Mouse (Mus musculus): Measurements from ENCODE around the gene Mettl23. TPM values are rescaled to one million over a fixed set of nuclear protein-coding genes. Genes with fewer than 3 reads are reported as not detected.
A peak's percentile ranks its signal among the peaks of the same experiment; 100 is the strongest.

The Mettl23 gene
- polyA plus RNA-seq, 1 experiment: 34.0 TPM

DNA sequence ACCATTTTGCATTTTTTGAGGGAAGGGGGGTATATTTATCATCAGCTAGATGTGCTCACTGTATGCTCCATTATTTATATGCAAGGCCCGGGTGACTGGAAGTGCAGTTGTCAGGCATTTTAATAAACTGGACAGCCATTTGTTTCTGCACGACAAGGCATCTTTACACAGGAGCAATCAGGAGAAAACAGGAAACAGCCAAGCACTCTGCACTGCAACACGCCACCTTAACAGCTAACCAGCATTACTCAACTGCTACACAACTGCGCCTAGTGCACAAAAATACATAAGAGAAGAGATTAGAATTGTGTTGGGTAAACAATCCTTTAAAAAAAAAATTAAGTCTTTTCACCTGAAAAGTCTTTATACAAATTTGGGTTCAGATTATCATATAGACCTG is 7.0 kb downstream of the Mettl23 start:
- peaks cover 44% of the 10 kb centered on the region for H3K36me3 ChIP-seq (ENCODE audit: control insufficient read depth, insufficient read depth)
- H3K27me3 ChIP-seq (ENCODE audit: control insufficient read depth, insufficient read depth, insufficient read length): no peaks in the 10 kb centered on the region
- peaks cover 50% of the 10 kb centered on the region for H3K79me2 ChIP-seq (ENCODE audit: control insufficient read depth, insufficient read depth)
- peak overlapping the region; percentile 92 for H3K4me2 ChIP-seq (ENCODE audit: low read depth)
- H3ac ChIP-seq (ENCODE audit: control insufficient read depth, insufficient read length): no peak overlapping the region
- no peak for TF ChIP-seq USF1 (IDR thresholded peaks at IDR 0.05; ENCODE audit: low read depth)
- TF ChIP-seq POLR2AphosphoS2 (IDR thresholded peaks at IDR 0.05; ENCODE audit: insufficient read length, low read depth): peak; percentile 22
- peak overlapping the region; percentile 97 for H3K4me3 ChIP-seq

DNA sequence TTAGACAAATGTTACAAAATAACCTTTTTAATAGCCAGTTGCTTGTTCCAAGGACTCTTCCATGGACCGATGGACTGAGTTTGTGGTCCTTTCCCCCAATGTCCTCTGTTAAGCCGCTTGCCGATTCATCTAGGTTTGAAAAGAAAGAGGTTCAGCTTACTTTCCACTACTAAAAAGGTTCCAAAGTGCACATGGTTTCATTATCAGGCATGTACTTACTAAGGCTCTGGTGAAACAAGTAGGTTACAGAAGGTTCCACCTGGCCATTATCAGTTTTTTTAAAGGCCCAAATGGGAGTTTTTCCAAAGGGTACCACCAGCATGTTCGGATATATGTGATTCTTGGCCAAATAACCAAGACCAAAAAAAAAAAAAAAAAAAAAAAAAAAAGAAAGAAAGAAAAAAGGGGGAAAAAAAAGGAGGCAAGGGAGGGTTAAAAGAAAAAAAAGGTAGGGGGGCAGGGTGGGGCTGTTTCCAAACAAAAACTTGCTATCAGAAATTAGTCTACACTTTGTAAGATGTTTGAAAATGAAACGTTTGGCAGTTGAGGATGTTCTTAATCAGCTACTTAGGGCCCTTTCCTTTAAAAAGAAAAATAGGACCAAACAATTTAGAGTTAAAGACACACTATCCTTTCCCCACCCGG is 7.9 kb downstream of the Mettl23 start:
- peak overlapping the region; percentile 97 for H3K4me3 ChIP-seq
- no peak for TF ChIP-seq MYOD1 (IDR thresholded peaks at IDR 0.05; ENCODE audit: control insufficient read depth in 1 of 3, insufficient read length in 2 of 3, low read depth in 2 of 3)
- no peak for TF ChIP-seq CEBPB (IDR thresholded peaks at IDR 0.05; ENCODE audit: insufficient read depth, poor library complexity, severe bottlenecking)
- no peak for TF ChIP-seq SRF (IDR thresholded peaks at IDR 0.05; ENCODE audit: control insufficient read depth, insufficient read length, low read depth)
- no peak for TF ChIP-seq REST (IDR thresholded peaks at IDR 0.05; ENCODE audit: insufficient read depth, insufficient read length)
- TF ChIP-seq POLR2A (IDR thresholded peaks at IDR 0.05; ENCODE audit: insufficient read length, low read depth): no peak
- TF ChIP-seq TCF12 (IDR thresholded peaks at IDR 0.05; ENCODE audit: insufficient read depth, poor library complexity, severe bottlenecking): no peak
- no peak for TF ChIP-seq MAX (IDR thresholded peaks at IDR 0.05; ENCODE audit: low read depth)
- TF ChIP-seq TCF3 (IDR thresholded peaks at IDR 0.05; ENCODE audit: insufficient read length, low read depth): no peak
- TF ChIP-seq USF1 (IDR thresholded peaks at IDR 0.05; ENCODE audit: low read depth): no peak
- no peak for TF ChIP-seq MYOG (IDR thresholded peaks at IDR 0.05; ENCODE audit: control insufficient read depth in 1 of 3, insufficient read depth in 1 of 3, insufficient read length in 2 of 3, low read depth in 2 of 3)
- no peak for TF ChIP-seq E2F4 (IDR thresholded peaks at IDR 0.05; ENCODE audit: insufficient read depth)
- no peak for TF ChIP-seq POLR2AphosphoS2 (IDR thresholded peaks at IDR 0.05; ENCODE audit: insufficient read length, low read depth)
- H3ac ChIP-seq (ENCODE audit: control insufficient read depth, insufficient read length): no peak overlapping the region
- H3K79me2 ChIP-seq (ENCODE audit: control insufficient read depth, insufficient read depth): peaks cover 56% of the 10 kb centered on the region
- peak overlapping the region; percentile 92 for H3K4me2 ChIP-seq (ENCODE audit: low read depth)
- H3K36me3 ChIP-seq (ENCODE audit: control insufficient read depth, insufficient read depth): peaks cover 44% of the 10 kb centered on the region
- no peaks in the 10 kb centered on the region for H3K27me3 ChIP-seq (ENCODE audit: control insufficient read depth, insufficient read depth, insufficient read length)

DNA sequence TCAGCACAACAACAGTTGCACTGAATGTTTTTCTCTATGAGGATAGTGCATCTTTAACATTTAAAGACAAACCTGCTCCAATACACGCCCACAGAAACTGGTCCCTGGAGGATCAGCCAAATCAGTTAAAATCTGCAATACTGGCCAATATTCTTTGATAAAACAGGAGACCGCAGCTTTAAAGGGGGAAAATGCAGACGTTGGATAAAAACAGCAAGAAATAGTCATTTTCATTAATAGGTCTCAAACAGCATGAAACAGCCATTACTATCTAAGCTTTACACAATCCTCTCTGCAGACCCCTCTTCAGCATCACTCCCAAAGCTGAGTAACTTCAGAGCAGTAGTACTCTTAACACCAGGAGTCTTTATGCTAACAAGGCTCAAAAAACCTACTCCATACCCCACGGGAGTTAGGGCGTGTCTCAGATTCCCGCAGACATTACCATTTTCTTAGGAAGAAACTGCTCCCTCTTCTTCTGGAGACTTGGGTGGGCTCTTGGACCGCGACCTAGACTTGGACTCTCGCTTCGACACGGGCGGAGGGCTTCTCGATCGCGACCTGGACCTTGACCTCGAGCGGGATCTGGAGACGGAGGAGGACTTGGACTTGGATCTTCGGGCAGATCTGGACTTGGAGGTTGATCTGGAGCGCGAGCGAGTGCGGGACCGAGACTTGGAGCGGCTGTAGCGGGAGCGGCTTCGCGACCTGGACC is 8.7 kb downstream of the Mettl23 start:
- Histone ChIP-seq H3K79me2 (ENCODE audit: control insufficient read depth, insufficient read depth) (peaks cover 59% of the 10 kb centered on the region), H3ac (ENCODE audit: control insufficient read depth, insufficient read length) (peak overlapping the region; percentile 62), H3K36me3 (ENCODE audit: control insufficient read depth, insufficient read depth) (peaks cover 39% of the 10 kb centered on the region), H3K4me3 (peak overlapping the region; percentile 97), H3K27me3 (ENCODE audit: control insufficient read depth, insufficient read depth, insufficient read length) (no peaks in the 10 kb centered on the region), H3K4me2 (ENCODE audit: low read depth) (peak overlapping the region; percentile 92)
- no peak for TF ChIP-seq TCF12 (IDR thresholded peaks at IDR 0.05; ENCODE audit: insufficient read depth, poor library complexity, severe bottlenecking)
- TF ChIP-seq MAX (IDR thresholded peaks at IDR 0.05; ENCODE audit: low read depth): no peak
- TF ChIP-seq REST (IDR thresholded peaks at IDR 0.05; ENCODE audit: insufficient read depth, insufficient read length): no peak
- no peak for TF ChIP-seq E2F4 (IDR thresholded peaks at IDR 0.05; ENCODE audit: insufficient read depth)
- TF ChIP-seq POLR2AphosphoS2 (IDR thresholded peaks at IDR 0.05; ENCODE audit: insufficient read length, low read depth): no peak
- TF ChIP-seq POLR2A (IDR thresholded peaks at IDR 0.05; ENCODE audit: insufficient read length, low read depth): no peak
- TF ChIP-seq TCF3 (IDR thresholded peaks at IDR 0.05; ENCODE audit: insufficient read length, low read depth): no peak
- no peak for TF ChIP-seq MYOD1 (IDR thresholded peaks at IDR 0.05; ENCODE audit: control insufficient read depth in 1 of 3, insufficient read length in 2 of 3, low read depth in 2 of 3)
- TF ChIP-seq MYOG (IDR thresholded peaks at IDR 0.05; ENCODE audit: control insufficient read depth in 1 of 3, insufficient read depth in 1 of 3, insufficient read length in 2 of 3, low read depth in 2 of 3): no peak
- no peak for TF ChIP-seq SRF (IDR thresholded peaks at IDR 0.05; ENCODE audit: control insufficient read depth, insufficient read length, low read depth)
- no peak for TF ChIP-seq USF1 (IDR thresholded peaks at IDR 0.05; ENCODE audit: low read depth)
- TF ChIP-seq CEBPB (IDR thresholded peaks at IDR 0.05; ENCODE audit: insufficient read depth, poor library complexity, severe bottlenecking): no peak

DNA sequence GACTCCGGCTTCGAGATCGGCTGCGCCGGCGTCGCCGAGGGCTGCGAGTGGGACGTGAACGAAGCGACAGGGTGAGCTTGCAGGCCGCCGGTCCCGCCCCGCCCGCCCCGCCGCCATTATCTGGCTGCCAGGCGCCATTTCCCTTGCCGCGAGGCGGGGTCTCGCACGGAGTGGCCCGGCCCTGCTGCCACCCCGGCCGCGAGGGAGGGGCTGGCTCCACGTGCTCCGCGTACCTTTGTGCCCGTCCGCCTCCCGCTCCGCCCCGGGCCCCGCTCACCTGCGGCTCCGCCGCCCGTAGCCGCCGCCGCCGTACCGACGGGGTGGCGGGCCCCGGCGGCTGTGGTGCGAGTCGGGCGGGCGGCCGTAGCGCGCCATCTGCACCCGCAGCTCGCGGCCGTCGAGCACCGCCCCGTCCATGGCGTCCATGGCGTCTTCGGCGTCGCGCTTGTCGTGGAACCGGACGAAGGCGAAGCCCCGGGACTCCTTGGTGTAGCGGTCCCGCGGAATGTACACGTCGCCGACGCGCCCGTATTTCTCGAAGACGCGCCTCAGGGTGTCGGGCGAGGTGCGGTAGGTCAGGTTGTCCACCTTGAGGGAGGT is 9.3 kb downstream of the Mettl23 start, which contains the start of gene Mfsd11:
TSS of gene Mfsd11 (plus strand) at position 150 of the 600 bp plus-strand sequence.
- Histone ChIP-seq H3K79me2 (ENCODE audit: control insufficient read depth, insufficient read depth) (peaks cover 64% of the 10 kb centered on the region), H3ac (ENCODE audit: control insufficient read depth, insufficient read length) (peak within 1 kb of the TSS; percentile 62), H3K27me3 (ENCODE audit: control insufficient read depth, insufficient read depth, insufficient read length) (no peaks in the 10 kb centered on the region), H3K4me2 (ENCODE audit: low read depth) (peak within 1 kb of the TSS; percentile 92), H3K4me3 (peak within 1 kb of the TSS; percentile 97), H3K36me3 (ENCODE audit: control insufficient read depth, insufficient read depth) (peaks cover 39% of the 10 kb centered on the region)
- peak; percentile 43 for TF ChIP-seq POLR2AphosphoS2 (IDR thresholded peaks at IDR 0.05; ENCODE audit: insufficient read length, low read depth)
- peak; percentile 21 for TF ChIP-seq POLR2A (IDR thresholded peaks at IDR 0.05; ENCODE audit: insufficient read length, low read depth)
- no peak for TF ChIP-seq MAX (IDR thresholded peaks at IDR 0.05; ENCODE audit: low read depth)

All from myocyte (in vitro differentiated cells).